Mouse (Mus musculus): ENCODE results near the gene Pepd.

- TF ChIP-seq POLR2A (IDR thresholded peaks at IDR 0.05; ENCODE audit: insufficient read length, low read depth) (no peak), USF1 (IDR thresholded peaks at IDR 0.05; ENCODE audit: low read depth) (no peak), E2F4 (IDR thresholded peaks at IDR 0.05; ENCODE audit: insufficient read depth) (no peak), MYOG (IDR thresholded peaks at IDR 0.05; ENCODE audit: control insufficient read depth in 1 of 3, insufficient read depth in 1 of 3, insufficient read length in 2 of 3, low read depth in 2 of 3) (no peak), TCF3 (IDR thresholded peaks at IDR 0.05; ENCODE audit: insufficient read length, low read depth) (no peak), TCF12 (IDR thresholded peaks at IDR 0.05; ENCODE audit: insufficient read depth, poor library complexity, severe bottlenecking) (no peak), MAX (IDR thresholded peaks at IDR 0.05; ENCODE audit: low read depth) (no peak), CEBPB (IDR thresholded peaks at IDR 0.05; ENCODE audit: insufficient read depth, poor library complexity, severe bottlenecking) (no peak), MYOD1 (IDR thresholded peaks at IDR 0.05; ENCODE audit: control insufficient read depth in 1 of 3, insufficient read length in 2 of 3, low read depth in 2 of 3) (no peak)
Observed at GRCm38 (mm10) chr7:35026838-35027291, 114.7 kb downstream of the Pepd start.

Measured in myocyte (in vitro differentiated cells).